Mouse (Mus musculus): ENCODE results near the gene Acsl4.

The Acsl4 gene

GRCm38 (mm10) chrX:142358427-142358826 lies 31.9 kb downstream of the Acsl4 start:
- DNase-seq (ENCODE audit: low read depth, low spot score) = no peak

GRCm38 (mm10) chrX:142336207-142336606 lies 54.1 kb downstream of the Acsl4 start:
- DNase-seq (ENCODE audit: low read depth, low spot score) = no peak

DNA sequence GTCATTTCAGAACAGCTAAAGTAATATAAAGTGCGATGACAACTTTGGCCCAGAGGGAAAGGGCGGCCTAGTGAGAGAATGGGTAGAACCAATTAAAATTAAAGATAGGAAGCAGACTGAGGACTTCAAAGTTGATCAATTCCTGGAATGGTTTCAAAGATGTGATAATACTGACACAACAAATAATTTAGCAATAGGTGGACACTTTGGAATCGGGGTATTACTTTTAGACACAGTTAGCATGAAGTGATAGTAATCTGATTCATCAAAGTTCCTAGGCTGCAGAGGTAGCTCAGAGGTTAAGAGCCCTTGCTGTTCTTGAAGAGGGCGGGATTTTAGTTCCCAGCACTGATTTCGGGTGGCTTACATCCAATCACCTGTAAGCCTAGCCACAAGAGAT lies 54.8 kb downstream of the Acsl4 start:
- DNase-seq (ENCODE audit: low read depth, low spot score) = no peak

DNA sequence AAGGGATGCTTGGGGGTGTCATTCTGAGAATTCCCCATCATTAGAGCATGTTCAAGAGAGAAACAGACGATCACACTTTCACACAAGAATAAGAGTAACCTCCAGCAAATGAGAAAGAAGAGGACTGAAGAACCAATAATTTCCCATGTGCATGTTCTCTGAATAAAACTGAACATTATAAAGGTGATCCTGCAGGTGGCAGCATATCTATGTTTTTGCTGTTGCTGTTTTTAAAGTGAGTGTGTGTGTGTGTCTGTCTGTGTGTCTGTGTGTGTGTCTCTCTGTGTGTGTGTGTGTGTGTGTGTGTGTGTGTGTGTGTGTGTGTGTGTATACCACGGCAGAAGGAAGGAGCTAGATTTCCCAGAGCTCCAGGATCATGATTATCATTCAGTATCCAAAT lies 64.6 kb downstream of the Acsl4 start:
- DNase-seq (ENCODE audit: low read depth, low spot score) = no peak

DNA sequence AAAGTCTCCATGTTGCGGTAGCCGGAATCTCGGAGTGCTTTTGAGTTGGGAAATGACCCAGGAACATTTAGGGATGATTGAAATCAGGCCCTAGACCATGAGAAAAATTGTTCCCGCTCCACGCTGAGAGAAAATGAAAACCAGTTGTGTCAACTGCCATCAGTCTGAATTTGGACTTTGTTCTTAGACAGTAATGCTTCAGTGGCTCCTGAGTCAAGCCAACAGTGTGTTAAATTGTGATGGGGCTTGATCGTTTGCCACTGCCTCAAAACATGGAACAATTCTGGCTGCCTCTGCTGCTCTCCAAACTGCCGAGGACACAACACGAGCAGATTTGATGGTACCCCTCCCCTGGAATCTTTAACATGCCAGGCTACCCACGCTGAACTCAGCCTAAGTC lies 74.2 kb downstream of the Acsl4 start:
- DNase-seq (ENCODE audit: low read depth, low spot score) = no peak

- DNase-seq (ENCODE audit: low read depth, low spot score) = no peak
Observed at GRCm38 (mm10) chrX:142315270-142315669, 75.1 kb downstream of the Acsl4 start.

DNA sequence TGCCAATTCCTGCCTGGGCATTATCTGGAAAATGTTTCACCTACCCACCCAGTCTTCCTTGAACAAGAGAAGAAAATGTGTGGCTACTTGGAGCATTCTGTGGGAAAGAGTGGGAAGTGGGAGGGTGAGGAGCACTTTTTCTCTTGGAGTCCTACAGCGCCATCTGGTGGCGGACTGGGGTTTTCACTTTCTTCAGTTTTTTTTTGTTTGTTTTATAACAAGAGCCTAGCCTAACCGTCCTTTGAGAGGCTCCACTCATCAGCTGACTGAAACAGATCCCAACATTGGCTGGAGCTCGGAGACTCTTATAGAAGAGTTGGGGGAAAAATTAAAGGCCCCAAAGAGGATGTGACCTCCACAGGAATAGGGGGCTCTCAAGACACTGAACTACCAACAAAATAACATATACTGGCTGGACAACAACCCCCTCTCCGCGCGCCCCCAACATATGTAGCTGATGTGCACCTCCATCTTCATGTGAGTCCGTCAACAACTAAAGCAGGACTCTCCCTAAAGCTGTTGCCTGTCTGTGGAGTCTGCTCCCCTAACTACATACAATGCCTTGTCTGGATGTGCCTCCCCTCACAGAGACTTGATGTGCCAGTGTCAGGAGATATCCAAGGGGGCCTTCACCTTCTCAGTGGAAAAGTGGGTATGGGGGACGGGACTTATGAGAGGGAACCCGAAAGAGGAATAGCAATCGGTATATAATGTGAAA lies 75.9 kb downstream of the Acsl4 start:
- peak; percentile 29 for DNase-seq (ENCODE audit: low read depth, low spot score)

DNA sequence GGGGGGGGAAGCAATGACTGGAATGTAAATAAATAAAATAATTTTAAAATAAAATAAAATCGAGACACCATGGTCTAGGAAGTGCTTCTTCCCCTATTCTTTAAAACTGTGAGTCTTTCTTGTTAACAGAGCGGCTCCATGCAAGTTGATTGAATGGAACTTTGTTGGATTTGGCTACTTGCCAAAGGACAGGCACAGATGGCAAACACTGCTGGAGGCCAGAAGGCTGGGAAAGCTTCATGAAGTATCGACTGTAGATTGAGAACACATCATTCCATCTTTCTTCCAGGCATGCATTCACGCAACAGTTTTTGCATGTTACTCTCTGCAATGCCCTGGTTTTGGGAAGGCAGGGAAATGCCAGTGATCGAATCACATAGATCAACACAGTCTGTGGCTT lies 79.9 kb downstream of the Acsl4 start:
- DNase-seq (ENCODE audit: low read depth, low spot score) = no peak

DNA sequence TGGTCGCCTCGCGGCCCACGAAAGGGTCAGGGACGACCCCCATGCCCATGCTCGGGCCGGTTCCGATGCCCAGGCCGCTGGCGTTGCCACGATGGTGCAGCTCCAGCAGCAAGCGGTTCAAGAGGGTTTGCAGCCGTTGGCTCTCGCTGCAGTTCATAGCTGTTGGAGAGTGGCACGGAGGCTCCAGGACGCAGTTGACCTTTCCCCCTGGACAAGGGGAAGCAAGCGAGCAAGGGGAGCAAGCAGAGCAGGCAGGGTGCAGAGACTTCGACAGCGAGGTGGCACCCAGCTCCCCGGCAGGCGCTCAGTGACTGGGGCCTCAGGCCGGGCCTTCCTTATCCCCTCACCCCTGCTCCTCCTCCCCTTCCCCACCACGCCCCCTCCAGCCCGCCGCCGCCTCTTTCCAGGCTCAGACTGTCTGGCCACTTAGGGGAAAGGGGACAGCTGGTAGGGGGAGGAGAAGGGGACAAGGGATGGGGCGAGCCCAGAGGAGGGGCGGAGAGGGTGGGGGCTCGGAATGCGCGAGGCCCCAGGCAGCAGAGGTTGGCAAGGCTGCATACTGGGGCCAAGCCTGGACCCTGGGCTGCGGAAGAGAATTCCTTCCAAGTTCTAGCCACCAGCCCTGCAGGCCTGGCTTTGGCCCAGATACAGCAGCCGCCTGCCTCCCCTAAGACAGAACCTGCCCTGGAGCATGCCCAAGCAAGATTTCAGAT lies 84.3 kb downstream of the Acsl4 start, which contains the start of gene Kcne1l:
Gene Kcne1l, minus strand, starts transcription at position 426 of the 713 bp plus-strand sequence.
- no peak for DNase-seq (ENCODE audit: low read depth, low spot score)

DNA sequence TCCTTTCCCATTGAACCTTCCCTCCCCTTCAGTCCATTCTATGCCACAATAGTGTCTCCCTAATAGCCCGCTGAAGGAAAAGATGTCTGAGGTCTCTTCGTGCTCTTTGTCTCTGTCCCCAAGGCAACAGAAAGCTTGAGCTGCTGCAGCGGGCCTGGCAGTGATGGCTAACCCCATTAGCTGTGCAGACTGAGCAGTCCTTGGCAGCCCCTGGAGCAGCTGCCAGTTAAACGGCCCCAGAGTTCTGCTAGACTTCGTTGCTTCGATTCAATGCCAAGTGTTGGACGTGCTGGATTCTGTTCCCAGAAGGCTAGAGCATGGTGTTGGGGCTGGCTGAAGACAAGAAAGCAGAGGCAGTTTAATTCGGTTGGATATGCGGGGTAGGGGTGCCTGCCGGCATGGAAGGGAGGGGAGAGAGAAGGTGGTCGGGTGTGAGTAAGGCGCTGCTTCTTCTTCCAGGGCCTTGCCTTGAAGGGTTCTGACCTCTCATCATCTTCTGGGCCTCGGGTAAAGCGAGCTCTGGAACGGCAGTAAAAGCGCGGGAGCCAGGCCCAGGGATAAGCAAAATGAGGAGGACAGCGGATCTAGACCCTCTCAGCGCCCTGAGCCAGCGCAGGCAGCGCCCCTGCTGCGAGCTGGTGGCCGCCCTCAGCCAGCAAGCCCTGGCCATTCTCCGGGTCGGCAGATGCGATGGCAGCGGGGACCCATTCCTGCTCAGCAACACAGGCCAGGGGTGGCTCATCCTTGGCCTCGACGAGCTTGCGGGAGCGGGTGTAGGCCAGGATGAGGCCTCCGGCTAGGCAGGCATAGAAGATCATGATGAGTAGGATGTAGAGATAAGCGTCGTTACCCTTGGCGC lies 85.1 kb downstream of the Acsl4 start:
- DNase-seq (ENCODE audit: low read depth, low spot score) = no peak

- DNase-seq (ENCODE audit: low read depth, low spot score) = no peak
Observed at GRCm38 (mm10) chrX:142304592-142304991, 85.7 kb downstream of the Acsl4 start.

DNA sequence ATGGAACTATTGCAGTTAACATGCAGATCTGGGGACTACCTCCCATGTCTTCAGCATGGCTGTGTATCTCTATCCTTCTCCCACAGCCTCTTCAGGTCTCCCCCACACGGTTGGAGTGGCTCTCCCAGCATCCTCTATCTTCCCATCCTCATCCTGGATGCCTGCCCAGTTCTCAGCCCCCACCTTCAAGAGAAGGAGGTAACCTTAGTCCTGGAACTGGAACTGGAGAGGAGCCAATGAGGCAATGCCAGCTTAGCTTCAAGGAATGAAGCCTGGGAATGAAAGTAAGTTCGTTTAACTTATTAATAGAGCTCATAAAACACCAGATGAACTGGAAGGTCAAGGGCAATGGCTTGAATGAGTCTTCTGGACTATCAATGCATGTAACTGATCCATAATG lies 86.9 kb downstream of the Acsl4 start:
- DNase-seq (ENCODE audit: low read depth, low spot score) = no peak

- no peak for DNase-seq (ENCODE audit: low read depth, low spot score)
Observed at GRCm38 (mm10) chrX:142285905-142286304, 104.4 kb downstream of the Acsl4 start.

DNA sequence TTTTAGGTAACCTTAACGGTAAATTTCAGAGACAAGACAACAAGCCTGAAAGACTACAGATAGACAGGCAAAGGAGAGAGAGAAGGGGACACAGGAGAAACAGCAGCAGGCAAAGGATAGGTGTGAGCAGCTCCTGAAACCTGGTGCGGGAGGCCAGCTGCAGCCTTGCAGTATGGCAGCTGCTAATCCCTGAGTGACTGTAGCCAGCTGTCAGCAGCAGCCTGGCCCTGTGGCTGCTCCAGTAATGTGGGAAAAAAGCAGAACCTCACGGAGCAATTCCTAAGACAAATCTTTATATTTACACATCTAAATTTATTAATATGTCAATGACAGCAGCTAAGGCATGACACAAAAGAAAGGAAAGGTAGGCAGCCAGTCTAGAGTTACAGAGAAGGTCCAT lies 113.8 kb downstream of the Acsl4 start:
- no peak for DNase-seq (ENCODE audit: low read depth, low spot score)

- DNase-seq (ENCODE audit: low read depth, low spot score) = no peak
Observed at GRCm38 (mm10) chrX:142276031-142276430, 114.3 kb downstream of the Acsl4 start.
